Mouse (Mus musculus): ENCODE results near the gene Srrm2. TPM values are rescaled to one million over a fixed set of nuclear protein-coding genes. Genes with fewer than 3 reads are reported as not detected.

The Srrm2 gene
- polyA plus RNA-seq, 1 experiment from 2014 or later = 502 TPM

- peaks cover 44% of the 10 kb centered on the region for H3K4me1 ChIP-seq (replicated peaks)
- H3K9me3 ChIP-seq = no peaks in the 10 kb centered on the region
- peak overlapping the region; percentile 47 for H3K4me3 ChIP-seq
- peak overlapping the region; percentile 75 for H3K4me2 ChIP-seq
- H3K27ac ChIP-seq (replicated peaks) = peak overlapping the region; percentile 92
- H3K9ac ChIP-seq = peak overlapping the region; percentile 77
- H3K36me3 ChIP-seq = no peaks in the 10 kb centered on the region
- 15% methylated on average over 8 of the region's 8 CpGs for WGBS
- ATAC-seq (ENCODE audit: low FRiP score, low read depth) = no peak
- no peaks in the 10 kb centered on the region for H3K27me3 ChIP-seq
These were observed 523 bp upstream of the Srrm2 start for GRCm38 (mm10) chr17:23789749-23790268.

GRCm38 (mm10) chr17:23791079-23791357, 686 bp downstream of the Srrm2 start:
- Histone ChIP-seq H3K4me2 (peak overlapping the region; percentile 75), H3K27ac (replicated peaks) (peak overlapping the region; percentile 92), H3K4me3 (peak overlapping the region; percentile 47), H3K36me3 (no peaks in the 10 kb centered on the region), H3K9ac (peak overlapping the region; percentile 77), H3K4me1 (replicated peaks) (peaks cover 37% of the 10 kb centered on the region), H3K9me3 (no peaks in the 10 kb centered on the region), H3K27me3 (no peaks in the 10 kb centered on the region)
- ATAC-seq (ENCODE audit: low FRiP score, low read depth) = no peak
- WGBS = 48% methylated on average over 2 of the region's 2 CpGs

GRCm38 (mm10) chr17:23795323-23795722, 5.0 kb downstream of the Srrm2 start:
- no peak for ATAC-seq (ENCODE audit: low FRiP score, low read depth)
- H3K27ac ChIP-seq (replicated peaks) = no peak overlapping the region
- whole genome bisulfite sequencing = 97% methylated on average over 8 of the region's 8 CpGs
- H3K4me2 ChIP-seq = no peak overlapping the region
- 0 out of 2 replicates have a peak, but pooled peaks cover 3% of the 10 kb centered on the region for H3K36me3 ChIP-seq
- H3K4me3 ChIP-seq = no peak overlapping the region
- H3K9ac ChIP-seq = no peak overlapping the region
- H3K27me3 ChIP-seq = no peaks in the 10 kb centered on the region
- H3K4me1 ChIP-seq (replicated peaks) = peaks cover 24% of the 10 kb centered on the region
- no peaks in the 10 kb centered on the region for H3K9me3 ChIP-seq

- 82% methylated on average over 7 of the region's 7 CpGs for WGBS
- no peak overlapping the region for H3K4me3 ChIP-seq
- H3K36me3 ChIP-seq = 0 out of 2 replicates have a peak, but pooled peaks cover 3% of the 10 kb centered on the region
These were observed 7.0 kb downstream of the Srrm2 start for GRCm38 (mm10) chr17:23797316-23797715.

GRCm38 (mm10) chr17:23801627-23802026, 11.3 kb downstream of the Srrm2 start:
- no peak for ATAC-seq (ENCODE audit: low FRiP score, low read depth)
- WGBS = 91% methylated on average over 10 of the region's 10 CpGs

More at GRCm38 (mm10) chr17:23797316-23797715, 7.0 kb downstream of the Srrm2 start:
- Histone ChIP-seq H3K9ac (no peak overlapping the region), H3K27ac (replicated peaks) (no peak overlapping the region), H3K9me3 (no peaks in the 10 kb centered on the region), H3K4me1 (replicated peaks) (peaks cover 7% of the 10 kb centered on the region), H3K27me3 (no peaks in the 10 kb centered on the region), H3K4me2 (no peak overlapping the region)
- no peak for ATAC-seq (ENCODE audit: low FRiP score, low read depth)

GRCm38 (mm10) chr17:23802746-23803365, 12.5 kb downstream of the Srrm2 start:
- Histone ChIP-seq H3K4me1 (replicated peaks) (peaks cover 41% of the 10 kb centered on the region), H3K27me3 (no peaks in the 10 kb centered on the region), H3K36me3 (peaks cover under 1% of the 10 kb centered on the region; the same call in 1 of the 2 replicates), H3K9me3 (no peaks in the 10 kb centered on the region), H3K9ac (peak overlapping the region; percentile 88), H3K4me3 (peak overlapping the region; percentile 84), H3K4me2 (peak overlapping the region; percentile 68), H3K27ac (replicated peaks) (peak overlapping the region; percentile 99)
- WGBS = under 1% methylated on average over 60 of the region's 60 CpGs
- peak; percentile 98 for ATAC-seq (ENCODE audit: low FRiP score, low read depth)

More at GRCm38 (mm10) chr17:23801627-23802026, 11.3 kb downstream of the Srrm2 start:
- Histone ChIP-seq H3K27ac (replicated peaks) (no peak overlapping the region), H3K9ac (no peak overlapping the region), H3K4me1 (replicated peaks) (peaks cover 30% of the 10 kb centered on the region), H3K9me3 (no peaks in the 10 kb centered on the region), H3K27me3 (no peaks in the 10 kb centered on the region), H3K36me3 (0 out of 2 replicates have a peak, but pooled peaks cover 3% of the 10 kb centered on the region), H3K4me3 (no peak overlapping the region), H3K4me2 (no peak overlapping the region)

GRCm38 (mm10) chr17:23803366-23804041, 13.2 kb downstream of the Srrm2 start:
- H3K4me1 ChIP-seq (replicated peaks) = peaks cover 41% of the 10 kb centered on the region
- peaks cover 7% of the 10 kb centered on the region for H3K36me3 ChIP-seq
- H3K9me3 ChIP-seq = no peaks in the 10 kb centered on the region
- ATAC-seq (ENCODE audit: low FRiP score, low read depth) = peak; percentile 59
- peak overlapping the region; percentile 88 for H3K9ac ChIP-seq
- no peaks in the 10 kb centered on the region for H3K27me3 ChIP-seq
- peak overlapping the region; percentile 85 for H3K4me2 ChIP-seq
- WGBS = under 1% methylated on average over 65 of the region's 83 CpGs
- H3K27ac ChIP-seq (replicated peaks) = peak overlapping the region; percentile 99
- H3K4me3 ChIP-seq = peak overlapping the region; percentile 84

GRCm38 (mm10) chr17:23804426-23805085, 14.2 kb downstream of the Srrm2 start:
- WGBS = 6% methylated on average over 8 of the region's 8 CpGs
- H3K4me3 ChIP-seq = peak overlapping the region; percentile 84
- ATAC-seq (ENCODE audit: low FRiP score, low read depth) = no peak
- H3K4me2 ChIP-seq = peak overlapping the region; percentile 85
- H3K27ac ChIP-seq (replicated peaks) = 0 out of 2 replicates have a peak overlapping the region, but pooled peaks have one; percentile 99
- H3K4me1 ChIP-seq (replicated peaks) = peaks cover 41% of the 10 kb centered on the region
- peaks cover 17% of the 10 kb centered on the region for H3K36me3 ChIP-seq
- peak overlapping the region; percentile 88 for H3K9ac ChIP-seq
- no peaks in the 10 kb centered on the region for H3K9me3 ChIP-seq
- H3K27me3 ChIP-seq = no peaks in the 10 kb centered on the region

GRCm38 (mm10) chr17:23806867-23807266, 16.5 kb downstream of the Srrm2 start:
- Histone ChIP-seq H3K27me3 (no peaks in the 10 kb centered on the region), H3K27ac (replicated peaks) (no peak overlapping the region), H3K9me3 (no peaks in the 10 kb centered on the region), H3K36me3 (peaks cover 40% of the 10 kb centered on the region), H3K4me3 (no peak overlapping the region), H3K4me2 (peak overlapping the region; percentile 28), H3K9ac (0 out of 2 replicates have a peak overlapping the region, but pooled peaks have one; percentile 11), H3K4me1 (replicated peaks) (peaks cover 41% of the 10 kb centered on the region)
- WGBS = 82% methylated on average over 25 of the region's 25 CpGs
- ATAC-seq (ENCODE audit: low FRiP score, low read depth) = no peak

GRCm38 (mm10) chr17:23807918-23808317, 17.6 kb downstream of the Srrm2 start:
- H3K27me3 ChIP-seq = no peaks in the 10 kb centered on the region
- peaks cover 37% of the 10 kb centered on the region for H3K4me1 ChIP-seq (replicated peaks)
- peaks cover 50% of the 10 kb centered on the region for H3K36me3 ChIP-seq
- ATAC-seq (ENCODE audit: low FRiP score, low read depth) = no peak
- H3K4me2 ChIP-seq = no peak overlapping the region
- H3K9ac ChIP-seq = no peak overlapping the region
- H3K9me3 ChIP-seq = no peaks in the 10 kb centered on the region
- no peak overlapping the region for H3K27ac ChIP-seq (replicated peaks)
- no peak overlapping the region for H3K4me3 ChIP-seq
- 87% methylated on average over 3 of the region's 3 CpGs for WGBS

- no peak overlapping the region for H3K27ac ChIP-seq (replicated peaks)
- H3K9ac ChIP-seq = no peak overlapping the region
- H3K9me3 ChIP-seq = peaks cover 13% of the 10 kb centered on the region
- peaks cover 95% of the 10 kb centered on the region for H3K36me3 ChIP-seq
- ATAC-seq (ENCODE audit: low FRiP score, low read depth) = no peak
- no peaks in the 10 kb centered on the region for H3K4me1 ChIP-seq (replicated peaks)
- no peak overlapping the region for H3K4me3 ChIP-seq
- no peaks in the 10 kb centered on the region for H3K27me3 ChIP-seq
- 97% methylated on average over 16 of the region's 16 CpGs for WGBS
- H3K4me2 ChIP-seq = no peak overlapping the region
These were observed 25.3 kb downstream of the Srrm2 start for GRCm38 (mm10) chr17:23815641-23816040.

- Histone ChIP-seq H3K27ac (replicated peaks) (no peak overlapping the region), H3K27me3 (no peaks in the 10 kb centered on the region), H3K4me1 (replicated peaks) (no peaks in the 10 kb centered on the region), H3K9ac (no peak overlapping the region), H3K4me3 (no peak overlapping the region), H3K36me3 (peaks cover 95% of the 10 kb centered on the region), H3K4me2 (no peak overlapping the region), H3K9me3 (peaks cover 13% of the 10 kb centered on the region)
- WGBS = over 99% methylated on average over 8 of the region's 8 CpGs
- ATAC-seq (ENCODE audit: low FRiP score, low read depth) = no peak
These were observed 28.2 kb downstream of the Srrm2 start for GRCm38 (mm10) chr17:23818579-23818978.

Data from hindbrain, embryonic 15.5 days (tissue).